Mouse (Mus musculus) lung, postnatal 10 days (tissue): Measurements from ENCODE around the gene Retsat.

ENCODE experiments used
- DNase-seq: peaks from one replicate; pipeline ENCODE4 v3.0.0; 2021

The Retsat gene

DNA sequence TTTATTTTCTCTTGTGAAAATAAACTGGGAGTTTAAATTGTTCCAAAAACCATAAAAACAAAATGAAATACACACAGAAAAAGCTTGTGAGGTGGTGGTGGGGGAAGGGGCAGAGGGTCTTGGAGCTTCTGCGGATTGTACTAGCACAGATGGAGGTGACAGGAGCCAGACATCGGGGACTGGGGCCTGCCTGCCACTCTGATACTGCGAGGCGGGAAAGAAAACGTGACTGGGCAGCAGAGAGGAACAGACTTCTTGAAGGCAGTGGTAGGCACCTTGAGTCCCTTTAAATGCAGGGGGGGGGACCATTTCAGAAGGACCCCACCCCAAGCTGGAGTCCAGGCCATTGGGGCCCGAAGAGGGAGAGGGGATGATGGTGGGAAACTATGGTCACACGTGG, 28.1 kb downstream of the Retsat start:
- no peak for DNase-seq

DNA sequence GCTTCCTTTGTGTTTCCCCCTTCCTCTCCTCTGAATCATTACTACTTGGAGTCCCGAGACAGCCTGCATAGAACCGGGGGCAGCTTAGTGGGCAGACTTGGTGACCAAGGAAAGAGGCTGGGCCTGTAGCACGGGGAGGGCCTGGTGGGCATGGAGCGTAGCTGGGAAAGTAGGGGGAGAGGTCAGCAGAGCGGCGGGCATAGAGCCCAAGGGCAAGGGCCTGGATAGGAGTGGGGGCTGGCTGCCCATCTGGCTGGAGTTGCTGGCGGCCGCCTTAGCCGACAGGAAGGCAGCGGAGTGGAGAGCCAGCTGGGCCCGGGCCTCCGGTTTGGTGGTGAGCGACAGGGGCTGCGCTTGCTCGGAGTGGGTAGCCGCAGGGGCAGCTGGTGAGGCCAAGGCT, 29.0 kb downstream of the Retsat start:
- DNase-seq: no peak

DNA sequence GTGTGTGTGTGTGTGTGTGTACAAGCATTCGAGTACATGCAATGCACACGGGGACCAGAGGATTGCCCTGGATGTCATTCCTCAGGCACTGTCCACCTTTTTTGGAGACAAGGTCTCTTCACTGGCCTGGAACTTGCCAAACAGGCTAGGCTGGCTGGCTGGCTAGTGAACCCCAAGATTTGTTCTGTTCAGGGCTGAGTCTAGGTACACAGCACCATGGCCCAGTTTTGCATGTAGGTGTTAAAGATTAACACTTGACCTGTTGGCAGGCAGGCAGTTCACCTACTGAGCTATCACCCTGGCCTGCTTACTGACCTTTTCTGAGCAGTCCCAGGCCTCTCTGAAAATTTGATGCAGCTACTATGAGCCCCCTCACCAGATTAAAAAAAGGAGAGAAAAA, 32.1 kb downstream of the Retsat start:
- no peak for DNase-seq

DNA sequence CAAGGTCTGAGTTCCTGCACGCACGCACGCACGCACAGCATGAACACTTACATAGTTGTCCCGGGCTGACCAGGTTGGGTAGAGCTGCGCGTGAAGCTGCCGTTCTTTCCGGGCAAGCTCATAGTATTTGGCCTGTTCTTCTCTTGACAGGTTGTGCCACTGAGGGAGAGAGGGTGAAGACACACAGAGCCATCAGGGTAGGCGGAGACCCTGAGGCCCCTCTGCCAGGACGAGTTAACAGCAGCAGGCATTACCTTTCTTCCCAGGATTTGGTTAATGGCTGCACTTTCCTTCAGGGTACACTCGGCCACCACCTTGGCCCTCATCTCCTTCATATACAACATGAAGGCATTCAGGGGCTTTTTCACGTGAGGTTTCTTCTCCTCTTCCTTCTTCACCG, 32.7 kb downstream of the Retsat start:
- no peak for DNase-seq

DNA sequence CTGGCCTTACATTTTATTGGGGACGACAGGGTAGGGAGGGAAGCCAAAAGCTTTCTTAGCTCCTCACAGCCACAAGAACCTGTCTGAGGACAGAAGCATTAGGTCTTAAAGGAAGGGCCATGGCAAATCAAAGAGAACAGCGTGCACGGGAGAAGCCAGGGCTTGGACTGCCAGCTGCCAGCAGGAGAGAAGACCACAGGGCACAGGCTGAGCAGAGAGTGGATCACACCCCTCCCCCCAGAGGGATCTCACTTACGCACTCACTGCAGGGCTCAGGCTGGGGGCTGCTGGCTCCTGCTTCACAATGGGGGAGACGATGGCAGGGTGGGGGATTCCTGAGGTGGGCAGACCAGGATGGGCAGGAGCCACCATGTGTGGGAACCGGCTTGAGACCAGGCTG, 33.4 kb downstream of the Retsat start:
- DNase-seq: no peak

DNA sequence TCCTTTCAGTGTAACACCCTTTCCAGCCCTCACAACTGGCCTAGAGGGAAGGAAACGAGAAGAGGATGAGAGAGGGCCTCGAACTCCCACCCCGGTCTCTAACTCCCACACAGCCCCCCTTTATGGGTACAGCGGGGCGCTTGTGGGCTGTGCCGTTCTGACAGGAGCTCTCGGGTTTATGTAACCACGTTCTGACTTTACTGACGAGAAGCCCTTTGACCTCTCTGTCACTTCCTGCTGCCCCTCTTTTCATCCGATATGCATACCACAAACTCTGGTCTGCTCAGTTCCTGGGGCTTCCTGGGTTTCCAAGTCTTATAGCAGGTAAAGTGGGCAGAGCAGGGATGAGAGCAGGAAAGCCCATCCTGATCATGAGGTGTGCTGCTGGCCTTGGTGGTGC, 36.0 kb downstream of the Retsat start:
- DNase-seq: no peak

DNA sequence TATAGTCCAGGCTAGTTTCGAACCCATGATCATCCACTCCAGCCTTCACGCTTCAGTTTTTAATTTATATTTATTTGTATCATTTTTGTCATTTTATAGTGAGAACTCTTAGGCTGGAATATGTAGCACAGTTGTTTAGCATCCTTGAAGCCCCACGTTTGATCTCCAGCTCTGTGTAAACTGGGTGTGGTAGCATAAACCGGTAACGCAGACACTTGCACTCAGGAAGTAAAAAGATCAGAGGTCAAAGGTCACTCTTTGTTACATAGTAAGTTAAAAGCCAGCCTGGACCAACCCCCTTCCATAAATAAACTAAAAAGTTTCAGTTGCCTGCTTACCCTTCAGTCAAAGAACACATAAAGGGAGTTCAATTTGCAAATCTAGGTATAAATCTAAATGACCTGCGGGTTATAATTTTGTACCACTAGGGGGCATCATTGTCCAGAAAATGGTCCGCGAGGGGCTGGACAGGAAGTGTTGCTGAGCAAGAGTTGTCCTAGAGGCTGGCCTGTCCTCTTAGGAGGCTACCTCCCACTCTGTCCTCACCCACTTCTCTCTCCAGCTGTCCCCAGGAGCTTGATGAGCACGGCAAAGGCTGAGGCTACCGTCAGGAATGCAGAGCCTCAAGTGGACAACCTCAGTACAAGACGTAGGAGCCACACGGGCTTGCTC, 37.6 kb downstream of the Retsat start:
- DNase-seq: peak; percentile 86

DNA sequence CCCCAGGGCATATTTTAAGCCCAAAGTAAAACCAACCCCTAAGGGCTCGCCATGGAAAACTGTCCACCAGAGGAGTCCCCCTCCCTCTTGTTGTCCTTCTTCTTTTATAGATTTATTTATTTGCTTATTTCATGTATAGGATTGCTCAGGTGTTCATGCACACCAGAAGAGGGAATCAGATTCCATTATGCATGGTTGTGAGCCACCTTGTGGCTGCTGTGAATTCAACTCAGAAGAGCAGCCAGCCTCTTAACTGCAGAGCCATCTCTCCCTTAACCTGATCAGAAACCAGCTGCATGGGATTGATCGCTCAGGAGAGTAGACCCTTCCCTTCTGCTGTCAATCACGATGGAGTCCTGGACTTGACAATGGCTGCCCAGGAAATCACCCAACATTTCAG, 38.7 kb downstream of the Retsat start:
- DNase-seq: no peak

DNA sequence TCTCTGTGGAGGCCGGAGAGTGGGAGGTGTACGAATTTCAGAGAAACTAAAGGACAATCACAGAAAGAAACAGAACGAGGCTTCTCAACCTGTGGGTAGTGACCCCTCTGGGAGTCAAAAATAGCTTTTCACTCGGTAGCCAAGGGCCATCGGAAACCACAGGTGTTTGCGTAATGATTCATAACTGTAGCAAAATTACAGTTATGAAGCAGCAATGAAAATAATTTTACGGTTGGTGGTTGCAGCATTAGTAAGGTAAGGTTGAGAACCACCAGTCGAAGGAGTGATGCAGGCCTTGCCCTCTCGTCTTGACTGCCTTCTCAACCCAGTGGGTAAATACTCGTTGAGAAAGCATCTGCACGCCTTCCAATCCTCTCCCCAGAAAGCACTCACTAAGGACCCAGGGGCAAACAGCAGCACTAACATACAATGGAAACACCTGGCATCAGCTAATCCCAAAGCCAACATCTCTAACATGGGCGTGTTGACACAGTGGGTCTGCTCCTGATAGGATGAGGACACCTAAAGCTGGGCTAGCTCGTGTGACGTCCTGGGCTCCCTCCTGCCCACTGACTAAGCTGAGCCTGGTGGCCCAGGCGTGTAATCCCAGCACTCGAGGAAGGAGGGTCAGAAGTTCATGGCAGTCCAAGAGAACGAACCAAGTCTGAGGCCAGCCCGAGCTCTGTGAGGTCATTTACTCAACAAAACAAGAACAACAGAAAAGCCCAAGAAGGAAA, 43.1 kb downstream of the Retsat start:
- DNase-seq: no peak

DNA sequence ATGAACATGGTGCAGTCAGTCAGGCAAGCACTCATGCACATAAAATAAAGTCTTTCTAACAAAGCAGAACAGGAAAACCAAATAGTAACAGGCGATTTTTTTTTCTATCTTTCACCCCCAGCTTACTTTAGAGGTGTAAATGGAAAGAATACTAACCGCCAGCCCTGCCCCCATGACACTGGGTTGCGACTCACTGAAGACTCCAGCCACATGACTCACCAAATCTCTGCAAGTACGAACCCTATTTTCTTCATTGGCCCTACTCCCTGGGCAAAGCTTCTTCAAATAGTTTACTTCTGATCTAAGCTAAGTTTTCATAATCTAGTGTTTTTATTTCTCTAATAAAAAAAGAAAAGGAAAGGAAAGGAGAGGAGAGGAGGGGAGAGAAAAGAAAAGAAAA, 46.3 kb downstream of the Retsat start:
- no peak for DNase-seq

DNA sequence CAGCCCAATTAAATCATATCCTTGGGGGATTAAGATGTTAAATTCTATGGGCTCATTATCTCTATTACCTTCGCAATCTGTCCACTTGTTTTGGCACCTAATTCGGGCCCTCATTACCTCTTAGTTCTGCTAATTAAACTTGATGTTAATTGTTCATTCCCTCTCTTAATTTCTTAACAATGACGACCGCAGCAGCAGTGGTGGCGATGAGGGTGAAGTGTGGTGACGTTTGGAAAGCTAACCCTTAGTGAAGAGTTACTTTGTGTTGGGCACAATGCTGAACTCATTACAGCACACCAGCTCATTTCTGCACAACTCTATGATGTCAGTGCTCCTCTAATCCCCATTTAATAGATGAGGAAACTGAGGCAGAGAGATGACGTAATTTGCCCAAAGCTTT, 47.1 kb downstream of the Retsat start:
- DNase-seq: no peak

DNA sequence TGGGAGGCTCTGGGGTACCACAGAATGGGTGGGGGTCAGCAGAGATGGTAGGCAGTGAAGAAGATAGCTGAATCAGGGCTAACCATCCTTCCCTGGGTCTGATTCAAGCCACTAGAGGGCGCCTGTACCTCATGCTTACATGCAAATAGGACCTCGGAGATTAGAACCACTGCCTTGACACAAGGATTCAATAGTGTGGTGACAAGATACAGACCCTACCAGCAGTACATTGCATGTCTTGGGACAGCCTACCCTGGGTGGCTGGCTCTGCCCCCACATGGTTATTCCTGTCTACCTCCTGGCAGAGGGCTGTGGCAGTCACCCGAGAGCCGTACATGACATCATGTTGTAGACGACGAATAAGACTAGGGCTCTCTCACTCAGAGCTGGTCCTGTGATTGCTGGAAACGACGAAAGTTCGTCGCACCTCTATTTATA, 49.1 kb downstream of the Retsat start:
- DNase-seq: peak; percentile 78

DNA sequence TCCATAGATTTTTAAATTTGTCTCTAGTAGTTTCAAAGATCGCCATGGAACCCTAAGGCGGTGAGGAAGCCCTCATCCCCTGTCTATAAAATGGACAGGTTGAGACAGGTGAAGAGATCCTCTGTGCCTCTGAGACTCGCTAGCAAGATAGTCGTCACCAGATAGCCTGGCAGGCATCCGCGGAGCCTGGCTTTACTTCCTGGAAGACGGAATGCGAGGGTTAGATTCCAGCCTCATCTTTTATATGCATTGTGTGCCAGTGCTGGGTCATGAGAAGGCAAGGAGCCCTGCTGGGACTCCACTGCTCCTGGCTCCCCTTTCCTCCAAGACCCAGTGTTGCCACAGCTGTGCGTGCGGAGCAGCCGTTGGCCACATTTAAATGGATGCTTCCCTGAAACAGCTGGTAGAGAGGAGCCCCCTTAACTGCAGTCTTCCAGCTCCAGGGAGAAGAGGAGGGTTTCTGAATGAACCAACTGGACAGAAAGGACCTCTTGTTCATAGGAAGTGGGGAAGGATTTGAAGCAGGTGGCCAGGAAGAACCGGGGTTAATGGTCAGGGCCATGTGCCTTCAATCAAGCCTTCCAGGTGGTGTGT, 49.8 kb downstream of the Retsat start:
- DNase-seq: no peak

DNA sequence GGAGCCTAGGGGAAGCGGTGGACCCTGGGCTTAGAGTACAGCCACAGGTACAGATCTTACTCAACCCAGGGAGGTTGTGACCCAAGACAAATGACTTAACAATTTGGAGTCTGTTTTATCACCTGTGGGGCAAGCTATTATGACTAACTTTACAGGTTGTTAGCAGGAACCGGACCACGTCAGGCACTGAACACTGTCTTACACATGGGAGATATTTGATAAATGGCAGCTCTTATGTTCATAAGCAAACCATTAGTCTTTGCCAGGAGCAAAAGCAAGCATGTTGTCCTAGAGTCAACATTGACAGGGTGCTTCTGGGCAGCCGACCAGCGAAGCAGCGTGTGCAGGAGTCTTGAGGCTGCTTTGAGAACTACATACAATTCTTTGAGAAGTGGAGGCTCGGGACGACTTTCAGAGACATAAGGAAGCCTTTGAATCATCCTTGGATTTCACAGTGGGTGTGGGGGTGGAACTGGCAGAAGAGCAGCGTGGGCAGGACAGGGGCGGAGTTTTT, 52.1 kb downstream of the Retsat start:
- peak; percentile 68 for DNase-seq

DNA sequence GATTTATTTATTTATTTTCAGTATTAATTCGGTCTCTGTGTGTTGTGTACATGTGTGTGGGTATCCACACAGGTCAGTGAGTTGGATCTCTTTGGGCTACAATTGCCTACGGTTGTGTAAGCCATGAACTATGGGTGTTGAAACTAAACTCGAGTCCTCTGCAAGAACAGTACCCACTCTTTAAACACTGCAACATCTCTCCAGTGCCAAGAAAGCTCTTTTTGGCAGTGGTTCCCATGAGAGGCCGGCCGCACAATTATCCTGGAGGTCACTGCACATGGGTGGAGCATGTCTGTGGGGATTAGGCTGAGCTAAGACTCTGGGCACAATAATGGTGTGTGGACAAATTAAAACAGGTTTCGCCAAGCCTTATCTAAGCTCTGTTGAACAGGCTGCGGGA, 55.1 kb downstream of the Retsat start:
- peak; percentile 89 for DNase-seq

DNA sequence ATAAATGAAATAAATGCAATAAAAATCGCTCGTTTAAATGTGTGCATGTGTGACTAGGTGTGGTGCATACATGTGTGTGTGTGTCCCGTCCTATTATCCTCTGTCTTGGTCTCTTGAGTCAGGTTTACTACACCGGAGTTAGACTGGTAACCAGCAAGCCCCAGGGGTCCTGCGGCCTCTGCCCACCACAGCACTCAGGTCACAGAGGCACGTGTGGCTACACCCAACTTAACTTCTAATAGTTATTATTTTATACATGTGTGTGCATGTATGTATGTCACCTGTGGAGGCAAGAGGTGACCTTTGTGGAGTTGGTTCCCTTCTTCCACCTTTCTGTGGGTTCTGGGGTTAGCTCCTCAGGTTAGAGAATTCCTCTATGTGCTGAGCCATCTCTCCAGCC, 56.1 kb downstream of the Retsat start:
- no peak for DNase-seq

DNA sequence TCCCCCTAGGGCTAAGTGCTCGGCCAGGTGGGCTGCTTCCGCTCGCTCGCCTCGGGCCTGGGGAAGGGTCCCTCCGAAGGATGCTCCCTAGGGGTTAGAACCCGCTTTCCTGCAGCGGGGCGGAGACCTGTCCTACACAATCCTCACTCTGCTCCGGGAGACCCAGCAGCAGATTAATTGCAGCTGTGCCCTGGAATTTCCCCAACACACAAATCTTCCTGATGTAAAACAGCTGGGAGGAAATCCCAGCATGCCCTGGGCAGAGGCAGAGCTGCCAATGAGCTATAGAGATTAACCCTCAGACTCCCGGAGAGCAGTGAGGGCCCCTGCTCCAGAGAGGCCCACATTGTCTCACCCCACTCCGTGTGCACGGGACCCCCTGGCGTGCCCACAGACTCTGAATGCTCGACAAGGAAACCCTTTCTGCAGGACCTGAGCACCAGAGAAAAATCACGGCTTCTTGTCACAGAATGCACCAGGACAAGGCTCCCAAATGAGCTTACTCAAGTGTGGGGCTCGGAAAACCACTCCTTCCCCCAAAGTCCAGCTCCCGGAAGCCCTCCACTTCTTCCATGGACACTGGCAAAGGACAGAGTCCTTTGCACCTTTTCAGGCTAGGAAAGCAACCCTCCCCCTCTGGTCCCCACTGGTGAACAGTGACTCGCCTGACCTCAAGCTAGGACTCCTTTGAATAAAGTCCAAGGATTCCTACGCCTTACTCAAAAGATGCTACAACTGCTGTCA, 57.2 kb downstream of the Retsat start:
- peak; percentile 89 for DNase-seq

DNA sequence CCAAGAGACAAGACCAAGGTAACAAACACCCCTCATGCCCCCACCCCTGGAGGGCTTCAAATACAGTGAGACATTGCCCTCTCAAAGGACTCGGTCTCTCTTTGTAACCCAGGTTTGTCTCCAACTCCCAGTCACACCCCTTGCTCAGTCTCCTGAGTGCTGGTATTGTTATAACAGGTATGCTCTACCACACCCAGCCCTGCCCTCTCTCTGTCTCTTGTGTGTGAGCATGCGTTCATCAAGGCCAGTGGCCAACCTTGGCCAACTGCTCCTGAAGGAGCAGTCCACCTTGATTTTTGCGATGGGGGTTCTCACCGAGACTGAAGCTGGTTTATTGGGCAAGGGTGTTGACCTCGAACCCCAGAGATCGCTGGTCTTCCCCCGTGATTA, 57.8 kb downstream of the Retsat start:
- DNase-seq: no peak

DNA sequence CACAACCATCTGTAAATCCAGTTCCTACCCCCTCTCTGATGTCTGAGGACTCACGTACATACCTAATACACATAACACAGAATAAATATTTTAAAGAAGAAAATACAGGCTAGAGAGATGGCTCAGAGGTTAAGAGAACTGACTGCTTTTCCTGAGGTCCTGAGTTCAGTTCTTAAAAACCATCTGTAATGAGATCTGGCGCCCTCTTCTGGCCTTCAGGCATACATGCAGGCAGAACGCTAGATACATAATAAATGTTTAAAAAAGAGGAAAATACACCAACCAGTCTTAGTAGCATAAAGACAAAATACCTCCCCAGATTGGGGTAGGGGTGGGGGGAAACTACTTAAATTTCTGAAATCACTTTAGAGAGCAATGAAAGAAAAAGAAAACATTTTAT, 59.7 kb downstream of the Retsat start:
- DNase-seq: peak; percentile 39
